Mouse (Mus musculus) heart, postnatal 0 days (tissue): ENCODE data around the gene Agbl4.

ENCODE experiments used
- CTCF ChIP-seq: IDR thresholded peaks from 2 replicates; pipeline ENCODE4 v1.5.1; 2016; ENCODE audit warnings: antibody characterized with exemption, control low read depth, low read depth
- EP300 ChIP-seq: IDR thresholded peaks from 2 replicates; pipeline ENCODE4 v1.6.1; 2016; ENCODE audit warnings: antibody characterized with exemption, low read depth

- TF ChIP-seq CTCF (no peak), EP300 (no peak)
Measured at GRCm38 (mm10) chr4:111453275-111453674, 1055.8 kb downstream of the Agbl4 start.
